In genomic region chr11:49615856-49616725, GRCm38 (mm10) we compare ENCODE assay signal across 25 mouse cellular contexts. TPM values are rescaled to one million over a fixed set of nuclear protein-coding genes. Genes with fewer than 3 reads are reported as not detected.
DNase-seq lines count a peak whose midpoint lies in the region; TF ChIP-seq lines count a peak whose summit lies in the region.
"Had no signal": no experiment of that assay in that cellular context is flagged by ENCODE, and none has a peak within 500 bp of the region (broad histone marks: within the 10 kb centered on the region; RNA-seq: fewer than 3 reads in every experiment).

No protein-coding gene starts in this region.

- no peaks in the 10 kb centered on the region for H3K27me3 ChIP-seq in liver, adult 2 months (ENCODE audit: control insufficient read depth, insufficient read depth, low read length)

- 0 out of 2 replicates have a peak overlapping the region, but pooled peaks have one; percentile 25 for H3K27ac ChIP-seq in liver, adult 2 months (replicated peaks; ENCODE audit: insufficient read depth, low read depth, low read length)
- H3K27ac ChIP-seq: embryonic facial prominence, embryonic 13.5 days; forebrain, embryonic 13.5 days; heart, embryonic 13.5 days; hindbrain, embryonic 14.5 days had no signal

- H3K4me3 ChIP-seq in liver, adult 2 months (ENCODE audit: insufficient read depth, low read depth, low read length): no peak overlapping the region
- H3K4me3 ChIP-seq: embryonic facial prominence, embryonic 13.5 days; forebrain, embryonic 13.5 days; heart, embryonic 13.5 days had no signal

- 0 out of 2 replicates have a peak, but pooled peaks cover 2% of the 10 kb centered on the region for H3K4me1 ChIP-seq in liver, adult 2 months (ENCODE audit: control insufficient read depth, insufficient read depth, low read length)
- H3K4me1 ChIP-seq: embryonic facial prominence, embryonic 13.5 days; forebrain, embryonic 13.5 days had no signal

- DNase-seq in liver, adult 2 months (ENCODE audit: extremely low read depth, low read depth, low spot score): peak; percentile 7
- no peak for DNase-seq in liver
- DNase-seq in 416B (ENCODE audit: low read depth): peak; percentile 24
- peak; percentile 20 for DNase-seq in NIH3T3 (ENCODE audit: low read depth)
- peak; percentile 16 for DNase-seq in skeletal muscle tissue, adult 2 months (ENCODE audit: low read depth, low spot score)
- no peak for DNase-seq in urinary bladder, postnatal 25 days (ENCODE audit: low spot score)
- no peak for DNase-seq in ovary, adult 18-20 months (ENCODE audit: low spot score)
- DNase-seq: adrenal gland, adult 2 months; adrenal gland, postnatal 25 days; cerebellum, adult 18-20 months; cerebellum, adult 9-11 months; cerebellum, postnatal 36 days; forebrain, postnatal 0 days; gastrocnemius, postnatal 14 days had no signal

- no peaks in the 10 kb centered on the region for H3K36me3 ChIP-seq in liver, adult 2 months (ENCODE audit: control insufficient read depth, insufficient read depth, low read length)
- H3K36me3 ChIP-seq: embryonic facial prominence, embryonic 13.5 days; heart, embryonic 13.5 days had no signal

- H3K9ac ChIP-seq in liver, adult 2 months (ENCODE audit: low read depth, low read length): no peak overlapping the region
- H3K9ac ChIP-seq: embryonic facial prominence, embryonic 13.5 days; forebrain, embryonic 13.5 days; forebrain, postnatal 0 days; heart, embryonic 13.5 days; hindbrain, embryonic 14.5 days had no signal

- TF ChIP-seq POLR2A in liver, adult 2 months (IDR thresholded peaks at IDR 0.05; ENCODE audit: extremely low read depth, insufficient read depth, low read length): no peak

- H3K79me2 ChIP-seq in liver, adult 2 months (ENCODE audit: control insufficient read depth, insufficient read depth, low read length): no peaks in the 10 kb centered on the region

- TF ChIP-seq CTCF in liver, adult 2 months (IDR thresholded peaks at IDR 0.05; ENCODE audit: low read depth, low read length): no peak

- WGBS in liver, adult 2 months: 83% methylated on average over 10 of the region's 10 CpGs

RNA-seq across cellular contexts. Expression of gene Flt4, which starts 7.0 kb away (rescaled TPM):
- 7.8 and 13.6 TPM in 2 replicates for total RNA-seq in liver, adult 2 months (2014; rRNA removed)
- polyA plus RNA-seq in liver, adult 2 months (2012; rRNA removed): 7.5 and 9.8 TPM in 2 replicates
- total RNA-seq: hematopoietic stem cell, adult 5-6 weeks had no signal

RNA-seq across cellular contexts. Expression of gene Scgb3a1, which starts 47.3 kb away (rescaled TPM):
- total RNA-seq in liver, adult 2 months (2014; rRNA removed): not detected in 2 replicates
- polyA plus RNA-seq in liver, adult 2 months (2012; rRNA removed): 0.22 TPM in 1 of 2 replicates, not detected in the other
- total RNA-seq: adrenal gland, adult 2 months; adrenal gland, postnatal 25 days; forebrain, postnatal 0 days; gastrocnemius, adult 18-20 months; gastrocnemius, postnatal 14 days; hematopoietic stem cell, adult 5-6 weeks had no signal
- polyA plus RNA-seq: adrenal gland, adult 2 months; embryonic facial prominence, embryonic 13.5 days; forebrain, embryonic 13.5 days; forebrain, postnatal 0 days; gonadal fat pad, adult 2 months; hindbrain, embryonic 14.5 days; intestine, embryonic 16.5 days had no signal

RNA-seq across cellular contexts. Expression of gene Olfr1380, which starts 59.4 kb away (rescaled TPM):
- not detected in 2 replicates for total RNA-seq in liver, adult 2 months (2014; rRNA removed)
- polyA plus RNA-seq in liver, adult 2 months (2012; rRNA removed): not detected in 2 replicates
- total RNA-seq: adrenal gland, adult 2 months; adrenal gland, postnatal 25 days; ES-E14; forebrain, postnatal 0 days; gastrocnemius, adult 18-20 months; gastrocnemius, postnatal 14 days; heart, adult 8-10 months; hematopoietic stem cell, adult 5-6 weeks had no signal
- polyA plus RNA-seq: adrenal gland, adult 2 months; embryonic facial prominence, embryonic 13.5 days; forebrain, embryonic 13.5 days; forebrain, postnatal 0 days; gonadal fat pad, adult 2 months; heart, embryonic 13.5 days; heart, postnatal 0 days; hindbrain, embryonic 14.5 days; intestine, embryonic 16.5 days had no signal

Comparison
In these comparisons a context has a peak if more than half of its experiments do, and no peak if none do; other contexts are left out.
1. DNase-seq: peak in liver, adult 2 months (single experiment), 416B (single experiment), NIH3T3 (single experiment) and skeletal muscle tissue, adult 2 months (single experiment); none in liver (single experiment), urinary bladder, postnatal 25 days (single experiment) and ovary, adult 18-20 months (single experiment).